Mouse (Mus musculus) embryonic fibroblast, embryonic 13.5 days (primary cell): Measurements from ENCODE around the gene Commd1. TPM values are rescaled to one million over a fixed set of nuclear protein-coding genes. Genes with fewer than 3 reads are reported as not detected.

ENCODE experiments used
- H3K27ac ChIP-seq: 2 replicates; pipeline ENCODE4 v1.5.1; 2012; ENCODE audit warnings: low read length, control low read depth, inconsistent platforms; ENCODE audit not compliant: insufficient read depth
- H3K4me1 ChIP-seq: 2 replicates; pipeline ENCODE4 v1.6.1; 2011; ENCODE audit warnings: low read length; ENCODE audit not compliant: control insufficient read depth, insufficient read depth
- H3K4me3 ChIP-seq: 2 replicates; pipeline ENCODE4 v1.5.1; 2011; ENCODE audit warnings: mild to moderate bottlenecking, control low read depth, low read length; ENCODE audit not compliant: insufficient read depth
- CTCF ChIP-seq: IDR thresholded peaks from 2 replicates; pipeline ENCODE4 v1.5.1; 2011; ENCODE audit warnings: mild to moderate bottlenecking, control low read depth, low read length, moderate library complexity, borderline replicate concordance; ENCODE audit not compliant: insufficient read depth
- POLR2A ChIP-seq: IDR thresholded peaks from 2 replicates; pipeline ENCODE4 v1.6.1; 2011; ENCODE audit warnings: low read depth, mild to moderate bottlenecking, control low read depth, low read length, moderate library complexity
- polyA plus RNA-seq: library from polyadenylated mRNA; stranded (reverse); fragments of >200 nt; gene quantifications from 2 replicates; pipeline ENCODE4 v1.2.4, GENCODE M21; 2011; ENCODE audit warnings: low read depth; ENCODE audit not compliant: missing spikeins, insufficient read length

The Commd1 gene
- polyA plus RNA-seq, 1 experiment = 102 TPM

GRCm38 (mm10) chr11:22950131-22950530 lies 32.1 kb downstream of the Commd1 start:
- TF ChIP-seq CTCF = no peak
- TF ChIP-seq POLR2A = no peak
- Histone ChIP-seq H3K27ac (no peak overlapping the region), H3K4me3 (no peak overlapping the region), H3K4me1 (peaks cover 4% of the 10 kb centered on the region; the same call in 1 of the 2 replicates)

DNA sequence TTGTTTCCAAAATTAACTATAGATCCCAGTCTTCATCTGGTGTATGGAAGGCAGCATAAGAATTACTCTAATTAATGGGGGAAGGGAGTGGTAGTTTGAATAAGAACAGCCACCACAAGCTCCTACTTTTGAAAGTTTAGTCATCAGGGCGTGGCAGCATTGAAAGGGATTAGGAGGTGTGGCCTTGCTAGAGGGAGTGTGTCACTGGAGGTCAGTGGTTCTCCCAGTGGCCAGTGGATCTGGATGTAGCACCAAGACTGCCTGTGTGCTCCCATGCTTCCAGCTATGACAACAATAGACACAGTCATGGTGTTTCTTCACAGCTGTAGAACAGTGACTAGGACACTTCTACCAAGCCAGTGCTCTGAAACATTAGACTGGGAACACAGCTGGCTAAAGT lies 33.1 kb downstream of the Commd1 start:
- H3K27ac ChIP-seq = no peak overlapping the region
- peaks cover 4% of the 10 kb centered on the region; the same call in 1 of the 2 replicates for H3K4me1 ChIP-seq
- H3K4me3 ChIP-seq = no peak overlapping the region
- TF ChIP-seq CTCF (no peak), POLR2A (no peak)

DNA sequence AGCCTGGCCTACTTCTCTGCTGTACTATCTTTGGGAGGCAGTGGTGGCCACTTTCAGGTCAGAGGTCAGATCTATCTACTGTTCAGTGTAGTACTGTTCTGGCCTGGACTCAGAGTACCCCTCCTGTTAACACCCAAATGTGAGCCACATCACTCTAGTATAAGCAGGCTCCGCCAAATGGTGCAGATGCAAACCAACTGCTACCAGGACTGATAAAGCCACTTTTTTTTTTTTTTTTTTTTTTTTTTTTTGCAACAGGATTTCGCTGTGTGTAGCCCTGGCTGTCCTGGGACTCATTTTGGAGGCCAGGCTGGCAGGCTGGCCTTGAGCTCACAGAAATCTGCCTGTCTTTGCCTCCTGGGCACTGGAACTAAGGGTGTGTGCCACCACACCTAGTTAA lies 43.2 kb downstream of the Commd1 start:
- no peaks in the 10 kb centered on the region for H3K4me1 ChIP-seq
- TF ChIP-seq POLR2A = no peak
- no peak overlapping the region for H3K4me3 ChIP-seq
- H3K27ac ChIP-seq = no peak overlapping the region

DNA sequence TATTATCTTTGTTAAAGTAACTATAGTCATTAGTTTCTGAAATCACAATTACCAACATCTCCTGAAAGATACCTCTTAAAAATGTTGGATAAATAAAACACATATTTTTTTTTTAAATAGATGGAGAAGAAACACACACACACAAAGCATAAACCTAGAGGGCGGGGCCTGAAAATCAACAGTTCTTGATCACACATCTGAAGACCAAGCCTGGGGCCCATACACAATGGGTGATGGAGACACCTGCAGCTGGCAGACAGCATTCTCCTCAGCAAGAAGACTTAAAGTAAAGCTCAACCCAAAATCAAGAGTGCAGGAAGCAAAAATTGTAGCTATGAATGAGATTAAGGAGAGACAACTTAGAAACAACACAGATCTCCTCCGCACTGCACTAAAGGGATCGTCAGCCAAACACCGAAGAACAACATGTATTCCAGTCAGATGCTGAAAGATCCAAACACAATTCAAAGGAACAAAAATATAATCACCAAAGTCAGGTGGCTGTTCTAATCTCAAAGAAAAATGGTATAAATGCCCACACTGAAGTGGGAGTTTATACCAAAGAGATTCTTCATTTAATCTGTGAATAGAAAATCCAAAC lies 44.4 kb downstream of the Commd1 start:
- no peaks in the 10 kb centered on the region for H3K4me1 ChIP-seq
- no peak overlapping the region for H3K27ac ChIP-seq
- TF ChIP-seq CTCF = no peak
- TF ChIP-seq POLR2A = no peak
- no peak overlapping the region for H3K4me3 ChIP-seq

DNA sequence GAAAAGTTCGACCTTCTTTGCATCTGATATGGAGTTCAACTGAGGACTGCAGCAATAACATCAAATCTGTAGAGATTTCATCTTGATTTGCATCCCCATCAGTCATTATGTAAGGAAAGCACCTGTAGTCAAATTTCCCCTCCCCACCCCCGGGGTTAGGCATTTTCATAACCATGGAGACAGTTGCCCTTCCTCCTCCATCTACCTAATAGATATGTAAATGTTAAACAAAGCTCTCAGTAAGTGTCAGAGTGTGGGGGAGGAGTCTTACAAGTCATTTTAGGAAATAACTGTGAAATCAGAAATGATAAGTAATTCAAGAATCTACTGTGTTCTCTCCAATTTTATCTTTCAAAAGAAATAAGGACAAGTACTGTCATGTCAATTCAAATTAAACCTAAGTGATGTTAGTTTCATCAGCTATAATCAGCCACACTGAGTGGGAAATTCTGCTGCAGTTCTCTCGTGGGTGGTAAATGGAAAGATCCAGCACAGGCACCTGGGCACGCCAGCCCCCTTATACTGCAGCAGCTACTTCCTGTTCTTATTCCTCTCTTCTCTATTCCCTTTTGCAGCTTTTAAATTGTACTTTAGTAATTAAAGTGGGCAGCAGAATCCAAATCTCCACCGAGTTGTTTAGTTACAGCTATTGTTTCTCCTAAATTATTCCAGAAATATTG lies 45.6 kb downstream of the Commd1 start:
- no peak overlapping the region for H3K4me3 ChIP-seq
- TF ChIP-seq POLR2A (no peak), CTCF (no peak)
- no peaks in the 10 kb centered on the region for H3K4me1 ChIP-seq
- no peak overlapping the region for H3K27ac ChIP-seq

- H3K27ac ChIP-seq = no peak overlapping the region
- H3K4me3 ChIP-seq = no peak overlapping the region
- H3K4me1 ChIP-seq = no peaks in the 10 kb centered on the region
- no peak for TF ChIP-seq POLR2A
- no peak for TF ChIP-seq CTCF
Observed at GRCm38 (mm10) chr11:22932167-22932566, 50.0 kb downstream of the Commd1 start.

GRCm38 (mm10) chr11:22931320-22931905 lies 50.8 kb downstream of the Commd1 start:
- TF ChIP-seq POLR2A = no peak
- no peak for TF ChIP-seq CTCF
- Histone ChIP-seq H3K4me3 (no peak overlapping the region), H3K4me1 (no peaks in the 10 kb centered on the region), H3K27ac (no peak overlapping the region)

DNA sequence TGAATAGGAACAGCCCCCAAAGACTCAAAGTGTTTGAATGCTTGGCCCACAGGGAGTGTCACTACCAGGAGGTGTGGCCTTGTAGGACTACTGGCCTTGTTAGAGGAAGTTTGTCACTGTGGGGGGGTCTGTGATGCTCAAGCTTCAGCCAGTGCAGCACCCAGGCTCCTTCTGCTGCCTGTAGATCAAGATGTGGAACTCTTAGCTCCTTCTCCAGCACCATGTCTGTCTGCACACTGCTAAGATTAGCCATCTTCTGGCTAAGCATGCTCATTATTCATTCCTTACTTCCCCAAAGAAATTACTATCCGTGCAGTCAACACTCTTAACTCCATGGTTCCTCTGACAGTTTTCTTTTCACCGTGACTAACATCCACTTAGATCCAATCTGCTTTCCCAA lies 52.1 kb downstream of the Commd1 start:
- TF ChIP-seq CTCF (no peak), POLR2A (no peak)
- no peaks in the 10 kb centered on the region for H3K4me1 ChIP-seq
- no peak overlapping the region for H3K4me3 ChIP-seq
- no peak overlapping the region for H3K27ac ChIP-seq

DNA sequence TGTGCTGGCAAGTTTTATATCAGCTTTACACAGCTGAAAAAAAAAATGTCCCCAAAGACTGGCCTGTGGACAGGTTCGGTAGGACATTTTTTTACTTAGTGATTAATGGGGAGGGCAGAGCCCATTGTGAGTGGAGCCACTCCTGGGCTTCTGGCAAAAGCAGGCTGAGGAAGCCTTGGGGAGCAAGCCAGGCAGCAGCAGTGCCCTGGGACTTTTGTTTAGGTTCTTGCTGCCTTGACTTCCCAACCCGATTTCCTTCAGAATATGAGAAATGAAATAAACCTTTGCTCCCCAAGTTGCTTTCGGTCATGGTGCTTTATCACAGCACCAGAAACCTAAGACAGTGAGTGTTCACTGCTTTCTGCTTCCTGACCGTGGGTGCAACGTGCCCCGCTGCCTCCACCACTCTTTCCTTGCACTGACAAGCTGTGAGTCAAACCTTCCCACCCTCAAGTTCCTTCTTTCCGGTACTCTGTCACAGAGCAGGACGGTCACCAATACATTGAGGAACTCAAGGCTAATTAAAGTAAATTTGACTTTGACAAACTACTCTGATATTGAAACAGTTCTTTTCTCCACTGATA lies 53.5 kb downstream of the Commd1 start:
- TF ChIP-seq POLR2A = no peak
- TF ChIP-seq CTCF = no peak
- H3K27ac ChIP-seq = no peak overlapping the region
- H3K4me1 ChIP-seq = no peaks in the 10 kb centered on the region
- H3K4me3 ChIP-seq = no peak overlapping the region

DNA sequence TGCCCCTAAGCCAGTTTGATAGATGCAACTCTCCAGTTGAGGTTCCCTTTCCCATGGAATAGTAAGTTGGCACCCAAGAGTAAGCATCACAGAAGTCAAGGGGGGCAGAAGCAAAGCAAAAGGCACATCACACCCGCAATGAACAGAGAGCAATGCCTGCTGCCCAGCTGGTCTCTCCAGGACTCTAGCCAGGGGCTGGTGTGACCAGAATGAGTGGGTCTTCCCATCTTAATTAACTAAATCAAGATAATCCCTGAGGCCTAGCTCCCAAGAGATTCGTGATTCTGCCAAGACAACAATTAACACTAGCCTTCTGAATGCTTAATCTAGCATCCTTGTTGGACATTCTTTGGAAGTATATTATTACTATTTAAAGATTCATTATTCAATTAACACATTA lies 58.6 kb downstream of the Commd1 start:
- no peak overlapping the region for H3K27ac ChIP-seq
- no peaks in the 10 kb centered on the region for H3K4me1 ChIP-seq
- H3K4me3 ChIP-seq = no peak overlapping the region
- TF ChIP-seq POLR2A = no peak
- TF ChIP-seq CTCF = no peak
